Mouse (Mus musculus): ENCODE results near the gene Utp4. TPM values are rescaled to one million over a fixed set of nuclear protein-coding genes. Genes with fewer than 3 reads are reported as not detected.

Utp4 gene
- polyA plus RNA-seq, 1 experiment from 2014 or later: 42.3 TPM

GRCm38 (mm10) chr8:106963365-106963764, 69.9 kb downstream of the Utp4 start:
- H3K27ac ChIP-seq (ENCODE audit: low read length): no peak overlapping the region
- no peaks in the 10 kb centered on the region for H3K9me3 ChIP-seq (replicated peaks; ENCODE audit: control insufficient read depth, low read length, poor library complexity, severe bottlenecking)
- H3K36me3 ChIP-seq (ENCODE audit: control insufficient read depth, insufficient read depth, low read length): no peaks in the 10 kb centered on the region
- H3K4me2 ChIP-seq (ENCODE audit: low read length): no peak overlapping the region
- ATAC-seq: no peak
- H3K4me1 ChIP-seq (ENCODE audit: control insufficient read depth, insufficient read depth, low read length): no peaks in the 10 kb centered on the region
- no peak overlapping the region for H3K4me3 ChIP-seq (ENCODE audit: low read depth, low read length)
- 25% methylated on average over 6 of the region's 6 CpGs for WGBS
- H3K9ac ChIP-seq (ENCODE audit: low read depth, low read length): no peak overlapping the region
- no peaks in the 10 kb centered on the region for H3K27me3 ChIP-seq (ENCODE audit: control insufficient read depth, insufficient read depth, low read depth, low read length)

GRCm38 (mm10) chr8:106964573-106964972, 71.1 kb downstream of the Utp4 start:
- no peak overlapping the region for H3K4me3 ChIP-seq (ENCODE audit: low read depth, low read length)
- H3K4me2 ChIP-seq (ENCODE audit: low read length): no peak overlapping the region
- no peaks in the 10 kb centered on the region for H3K9me3 ChIP-seq (replicated peaks; ENCODE audit: control insufficient read depth, low read length, poor library complexity, severe bottlenecking)
- H3K27ac ChIP-seq (ENCODE audit: low read length): no peak overlapping the region
- no peak overlapping the region for H3K9ac ChIP-seq (ENCODE audit: low read depth, low read length)
- WGBS: 82% methylated on average over 4 of the region's 4 CpGs
- no peaks in the 10 kb centered on the region for H3K36me3 ChIP-seq (ENCODE audit: control insufficient read depth, insufficient read depth, low read length)
- ATAC-seq: no peak
- H3K4me1 ChIP-seq (ENCODE audit: control insufficient read depth, insufficient read depth, low read length): no peaks in the 10 kb centered on the region
- no peaks in the 10 kb centered on the region for H3K27me3 ChIP-seq (ENCODE audit: control insufficient read depth, insufficient read depth, low read depth, low read length)

- no peaks in the 10 kb centered on the region for H3K9me3 ChIP-seq (replicated peaks; ENCODE audit: control insufficient read depth, low read length, poor library complexity, severe bottlenecking)
- H3K27me3 ChIP-seq (ENCODE audit: control insufficient read depth, insufficient read depth, low read depth, low read length): no peaks in the 10 kb centered on the region
- H3K36me3 ChIP-seq (ENCODE audit: control insufficient read depth, insufficient read depth, low read length): no peaks in the 10 kb centered on the region
- H3K9ac ChIP-seq (ENCODE audit: low read depth, low read length): no peak overlapping the region
- no peak overlapping the region for H3K27ac ChIP-seq (ENCODE audit: low read length)
- H3K4me2 ChIP-seq (ENCODE audit: low read length): no peak overlapping the region
- WGBS: 92% methylated on average over 3 of the region's 3 CpGs
- no peak overlapping the region for H3K4me3 ChIP-seq (ENCODE audit: low read depth, low read length)
- H3K4me1 ChIP-seq (ENCODE audit: control insufficient read depth, insufficient read depth, low read length): no peaks in the 10 kb centered on the region
- no peak for ATAC-seq
These were observed 76.5 kb downstream of the Utp4 start for GRCm38 (mm10) chr8:106969964-106970363.

GRCm38 (mm10) chr8:106971916-106972315, 78.5 kb downstream of the Utp4 start:
- Histone ChIP-seq H3K4me3 (ENCODE audit: low read depth, low read length) (no peak overlapping the region), H3K4me2 (ENCODE audit: low read length) (no peak overlapping the region), H3K36me3 (ENCODE audit: control insufficient read depth, insufficient read depth, low read length) (no peaks in the 10 kb centered on the region), H3K4me1 (ENCODE audit: control insufficient read depth, insufficient read depth, low read length) (no peaks in the 10 kb centered on the region), H3K27me3 (ENCODE audit: control insufficient read depth, insufficient read depth, low read depth, low read length) (no peaks in the 10 kb centered on the region), H3K9me3 (replicated peaks; ENCODE audit: control insufficient read depth, low read length, poor library complexity, severe bottlenecking) (no peaks in the 10 kb centered on the region), H3K9ac (ENCODE audit: low read depth, low read length) (no peak overlapping the region), H3K27ac (ENCODE audit: low read length) (no peak overlapping the region)
- no peak for ATAC-seq
- WGBS: 72% methylated on average over 5 of the region's 5 CpGs

Other genes with a start within 250 kb of the Utp4 start
- 6.1 and 6.3 TPM in 2 replicates for gene Tango6, start 210.6 kb upstream of the Utp4 start, polyA plus RNA-seq (2015; fragmentation: Nextera tagmentation; extraction: Ambion mirVana)
- gene Has3, start 23.4 kb upstream of the Utp4 start, polyA plus RNA-seq (2015; fragmentation: Nextera tagmentation; extraction: Ambion mirVana): 1.2 and 1.5 TPM in 2 replicates
- gene Sntb2, start 42.1 kb downstream of the Utp4 start, polyA plus RNA-seq (2015; fragmentation: Nextera tagmentation; extraction: Ambion mirVana): 4.3 and 4.6 TPM in 2 replicates
- 164 and 166 TPM in 2 replicates for gene Vps4a, start 137.6 kb downstream of the Utp4 start, polyA plus RNA-seq (2015; fragmentation: Nextera tagmentation; extraction: Ambion mirVana)
- gene Pdf, start 155.0 kb downstream of the Utp4 start, polyA plus RNA-seq (2015; fragmentation: Nextera tagmentation; extraction: Ambion mirVana): 32.8 and 33.4 TPM in 2 replicates
- gene Cog8, start 163.1 kb downstream of the Utp4 start, polyA plus RNA-seq (2015; fragmentation: Nextera tagmentation; extraction: Ambion mirVana): 37.7 and 39.5 TPM in 2 replicates
- gene Nip7, start 163.2 kb downstream of the Utp4 start, polyA plus RNA-seq (2015; fragmentation: Nextera tagmentation; extraction: Ambion mirVana): 65.9 and 67.8 TPM in 2 replicates
- gene Tmed6, start 172.0 kb downstream of the Utp4 start, polyA plus RNA-seq (2015; fragmentation: Nextera tagmentation; extraction: Ambion mirVana): not detected in 2 replicates
- gene Terf2, start 202.9 kb downstream of the Utp4 start, polyA plus RNA-seq (2015; fragmentation: Nextera tagmentation; extraction: Ambion mirVana): 26.4 and 28.3 TPM in 2 replicates

Data from midbrain, embryonic 16.5 days (tissue).